Mouse (Mus musculus): Measurements from ENCODE around the gene Tuba1b. TPM values are rescaled to one million over a fixed set of nuclear protein-coding genes. Genes with fewer than 3 reads are reported as not detected.

Gene Tuba1b
- polyA plus RNA-seq, 1 experiment from 2014 or later: 423 TPM

DNA sequence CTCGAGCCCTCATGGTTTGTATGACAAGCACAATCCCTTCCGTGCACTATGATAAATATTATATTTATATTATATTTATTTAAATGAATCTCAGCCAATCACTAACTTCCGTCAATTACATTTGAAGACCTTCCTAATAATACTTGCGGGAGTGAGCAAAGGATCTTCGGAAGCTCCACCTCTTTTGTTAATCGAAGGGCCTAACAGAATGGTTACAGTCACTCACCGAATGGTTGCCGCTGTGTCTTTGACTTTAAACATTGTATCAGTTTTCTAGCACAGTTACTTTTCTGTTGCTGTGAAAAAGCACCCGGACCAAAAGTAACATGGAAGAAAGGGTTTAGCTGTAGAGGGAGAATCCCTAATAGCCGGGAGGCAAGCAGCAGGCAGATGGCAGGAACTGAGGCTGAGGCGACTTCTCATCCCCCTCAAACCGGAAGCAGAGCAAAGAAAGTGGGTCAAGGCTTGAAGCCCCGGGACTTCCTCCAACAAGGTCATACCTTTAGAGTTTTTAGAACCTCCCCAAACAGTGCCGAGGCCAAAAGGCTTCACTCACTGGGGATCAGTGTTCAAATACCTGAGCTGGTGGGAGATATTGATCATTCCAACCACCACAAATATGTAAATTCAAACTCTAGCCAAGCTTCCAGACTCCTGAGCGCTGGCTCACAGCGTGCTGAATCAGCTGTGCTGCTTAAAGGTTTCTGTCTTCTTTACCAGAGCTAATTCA, 35.2 kb upstream of the Tuba1b start:
- ATAC-seq (no peak), DNase-seq (no peak)
- Histone ChIP-seq H3K27me3 (ENCODE audit: insufficient read depth, low read length) (no peaks in the 10 kb centered on the region), H3K4me3 (ENCODE audit: low read depth, low read length) (no peak overlapping the region), H3K36me3 (replicated peaks; ENCODE audit: insufficient read depth, low read length) (no peaks in the 10 kb centered on the region), H3K4me1 (ENCODE audit: insufficient read depth) (peaks cover 9% of the 10 kb centered on the region; the same call in 1 of the 2 replicates), H3K9me3 (ENCODE audit: low read length) (no peaks in the 10 kb centered on the region), H3K27ac (ENCODE audit: low read depth) (no peak overlapping the region), H3K4me2 (ENCODE audit: low read depth, low read length) (0 out of 2 replicates have a peak overlapping the region, but pooled peaks have one; percentile 28), H3K9ac (replicated peaks) (no peak overlapping the region)
- WGBS (ENCODE audit: insufficient replicate concordance): 31% methylated on average over 16 of the region's 16 CpGs
- TF ChIP-seq EP300 (IDR thresholded peaks at IDR 0.05; ENCODE audit: low read depth) (no peak), CTCF (IDR thresholded peaks at IDR 0.05; ENCODE audit: low read depth) (no peak)

DNA sequence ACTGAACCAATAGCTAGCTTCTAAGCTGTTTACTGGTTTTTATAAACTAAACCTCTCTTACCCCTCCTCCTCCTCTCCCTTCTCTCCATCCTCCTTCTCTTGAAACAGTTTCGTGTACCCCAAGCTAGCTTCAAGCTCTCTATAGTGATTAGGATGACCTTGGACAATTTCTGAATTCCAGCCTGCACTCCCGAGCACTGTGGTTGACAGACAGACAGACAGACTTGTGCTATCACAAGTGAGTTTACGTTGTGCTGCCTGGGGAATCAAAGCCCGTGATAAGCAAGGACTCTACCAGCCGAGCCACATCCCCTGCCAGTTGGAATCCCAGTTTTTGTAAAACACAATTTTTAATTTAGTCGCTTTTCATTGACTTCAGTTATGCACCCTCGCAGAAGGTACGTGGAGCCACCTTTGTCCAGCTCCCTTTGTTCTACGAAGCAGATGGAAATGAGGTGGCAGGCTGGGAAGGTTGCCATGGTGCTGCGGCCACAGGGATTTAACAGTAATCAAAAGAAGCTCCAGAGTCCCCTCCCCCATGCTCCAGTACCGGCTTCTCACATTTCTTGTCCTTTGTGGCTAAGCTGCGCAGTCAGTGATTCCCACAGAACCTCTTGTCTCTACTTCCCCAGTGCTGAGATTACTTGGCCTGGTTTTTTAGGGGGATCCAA, 34.5 kb upstream of the Tuba1b start:
- Histone ChIP-seq H3K27me3 (ENCODE audit: insufficient read depth, low read length) (no peaks in the 10 kb centered on the region), H3K4me2 (ENCODE audit: low read depth, low read length) (no peak overlapping the region), H3K9ac (replicated peaks) (no peak overlapping the region), H3K27ac (ENCODE audit: low read depth) (no peak overlapping the region), H3K36me3 (replicated peaks; ENCODE audit: insufficient read depth, low read length) (no peaks in the 10 kb centered on the region), H3K4me3 (ENCODE audit: low read depth, low read length) (no peak overlapping the region), H3K4me1 (ENCODE audit: insufficient read depth) (peaks cover 9% of the 10 kb centered on the region; the same call in 1 of the 2 replicates), H3K9me3 (ENCODE audit: low read length) (no peaks in the 10 kb centered on the region)
- WGBS (ENCODE audit: insufficient replicate concordance): 53% methylated on average over 12 of the region's 12 CpGs
- ATAC-seq (no peak), DNase-seq (no peak)
- TF ChIP-seq EP300 (IDR thresholded peaks at IDR 0.05; ENCODE audit: low read depth) (no peak), CTCF (IDR thresholded peaks at IDR 0.05; ENCODE audit: low read depth) (no peak)

DNA sequence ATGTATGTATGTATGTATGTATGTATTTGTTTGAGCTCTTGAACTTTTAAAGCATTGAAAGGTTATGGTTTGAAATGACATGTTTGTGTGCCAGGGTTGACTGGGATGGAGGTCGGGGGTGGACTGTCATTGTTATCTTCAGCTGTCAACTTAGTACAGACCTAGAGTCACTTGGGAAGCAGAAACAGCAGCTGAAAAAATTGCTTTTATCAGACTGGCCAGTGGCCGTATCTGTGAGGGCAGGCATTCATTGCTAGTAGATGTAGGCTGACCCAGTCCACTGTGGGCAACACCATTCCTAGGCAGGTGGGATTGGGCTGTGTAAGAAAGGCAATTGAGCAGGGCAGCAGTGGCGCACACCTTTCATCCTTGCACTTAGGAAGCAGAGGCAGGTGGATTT, 25.2 kb upstream of the Tuba1b start:
- no peak for ATAC-seq
- Histone ChIP-seq H3K27me3 (ENCODE audit: insufficient read depth, low read length) (no peaks in the 10 kb centered on the region), H3K4me1 (ENCODE audit: insufficient read depth) (no peaks in the 10 kb centered on the region), H3K9ac (replicated peaks) (no peak overlapping the region), H3K36me3 (replicated peaks; ENCODE audit: insufficient read depth, low read length) (no peaks in the 10 kb centered on the region), H3K27ac (ENCODE audit: low read depth) (no peak overlapping the region), H3K4me2 (ENCODE audit: low read depth, low read length) (no peak overlapping the region), H3K4me3 (ENCODE audit: low read depth, low read length) (no peak overlapping the region), H3K9me3 (ENCODE audit: low read length) (no peaks in the 10 kb centered on the region)
- WGBS (ENCODE audit: insufficient replicate concordance): 63% methylated on average over 3 of the region's 3 CpGs
- DNase-seq: no peak
- TF ChIP-seq EP300 (IDR thresholded peaks at IDR 0.05; ENCODE audit: low read depth) (no peak), CTCF (IDR thresholded peaks at IDR 0.05; ENCODE audit: low read depth) (no peak)

GRCm38 (mm10) chr15:98958901-98959420, 24.6 kb upstream of the Tuba1b start:
- DNase-seq: no peak
- Histone ChIP-seq H3K36me3 (replicated peaks; ENCODE audit: insufficient read depth, low read length) (no peaks in the 10 kb centered on the region), H3K4me3 (ENCODE audit: low read depth, low read length) (no peak overlapping the region), H3K9me3 (ENCODE audit: low read length) (no peaks in the 10 kb centered on the region), H3K4me2 (ENCODE audit: low read depth, low read length) (no peak overlapping the region), H3K27ac (ENCODE audit: low read depth) (no peak overlapping the region), H3K9ac (replicated peaks) (no peak overlapping the region), H3K4me1 (ENCODE audit: insufficient read depth) (no peaks in the 10 kb centered on the region), H3K27me3 (ENCODE audit: insufficient read depth, low read length) (peaks cover 4% of the 10 kb centered on the region; the same call in 1 of the 2 replicates)
- WGBS (ENCODE audit: insufficient replicate concordance): 75% methylated on average over 4 of the region's 4 CpGs
- no peak for ATAC-seq
- TF ChIP-seq CTCF (IDR thresholded peaks at IDR 0.05; ENCODE audit: low read depth) (no peak), EP300 (IDR thresholded peaks at IDR 0.05; ENCODE audit: low read depth) (no peak)

- 56% methylated on average over 5 of the region's 5 CpGs for WGBS (ENCODE audit: insufficient replicate concordance)
- DNase-seq: no peak
- no peak for TF ChIP-seq EP300 (IDR thresholded peaks at IDR 0.05; ENCODE audit: low read depth)
- no peak for TF ChIP-seq CTCF (IDR thresholded peaks at IDR 0.05; ENCODE audit: low read depth)
These were observed 23.1 kb upstream of the Tuba1b start for GRCm38 (mm10) chr15:98957475-98957874.

DNA sequence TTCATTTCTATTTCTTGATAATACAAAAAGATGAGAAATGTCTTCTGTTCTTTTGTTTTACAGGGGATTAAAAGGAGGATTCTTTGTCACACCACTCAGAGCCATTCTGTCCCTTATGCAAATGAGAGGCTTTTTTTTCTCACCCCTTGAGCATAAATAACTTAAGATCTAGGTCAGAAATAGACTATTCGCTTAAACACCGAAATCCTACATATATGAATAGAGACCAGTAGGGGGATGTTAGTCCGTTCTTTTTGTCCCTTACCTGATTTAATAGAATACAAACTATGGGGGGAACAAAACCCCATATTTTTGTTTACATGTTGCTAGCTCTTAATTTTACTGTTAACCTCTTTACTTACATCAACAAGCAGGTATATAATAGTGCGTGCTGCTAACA, 21.6 kb upstream of the Tuba1b start:
- Histone ChIP-seq H3K9me3 (ENCODE audit: low read length) (no peaks in the 10 kb centered on the region), H3K27me3 (ENCODE audit: insufficient read depth, low read length) (peaks cover 10% of the 10 kb centered on the region; the same call in 1 of the 2 replicates), H3K4me2 (ENCODE audit: low read depth, low read length) (no peak overlapping the region), H3K4me3 (ENCODE audit: low read depth, low read length) (no peak overlapping the region), H3K4me1 (ENCODE audit: insufficient read depth) (peaks cover 5% of the 10 kb centered on the region; the same call in 1 of the 2 replicates), H3K36me3 (replicated peaks; ENCODE audit: insufficient read depth, low read length) (no peaks in the 10 kb centered on the region), H3K9ac (replicated peaks) (no peak overlapping the region), H3K27ac (ENCODE audit: low read depth) (no peak overlapping the region)
- no peak for ATAC-seq
- no peak for DNase-seq
- WGBS (ENCODE audit: insufficient replicate concordance): 90% methylated on average over 4 of the region's 4 CpGs
- TF ChIP-seq CTCF (IDR thresholded peaks at IDR 0.05; ENCODE audit: low read depth) (no peak), EP300 (IDR thresholded peaks at IDR 0.05; ENCODE audit: low read depth) (no peak)

More at GRCm38 (mm10) chr15:98957475-98957874, 23.1 kb upstream of the Tuba1b start:
- H3K9ac ChIP-seq (replicated peaks): no peak overlapping the region
- no peak overlapping the region for H3K4me3 ChIP-seq (ENCODE audit: low read depth, low read length)
- H3K4me2 ChIP-seq (ENCODE audit: low read depth, low read length): no peak overlapping the region
- H3K36me3 ChIP-seq (replicated peaks; ENCODE audit: insufficient read depth, low read length): no peaks in the 10 kb centered on the region
- H3K9me3 ChIP-seq (ENCODE audit: low read length): no peaks in the 10 kb centered on the region
- peaks cover 10% of the 10 kb centered on the region; the same call in 1 of the 2 replicates for H3K27me3 ChIP-seq (ENCODE audit: insufficient read depth, low read length)
- ATAC-seq: no peak
- H3K4me1 ChIP-seq (ENCODE audit: insufficient read depth): peaks cover 5% of the 10 kb centered on the region; the same call in 1 of the 2 replicates
- no peak overlapping the region for H3K27ac ChIP-seq (ENCODE audit: low read depth)
